Mouse (Mus musculus) spleen, adult 2 months (tissue): ENCODE data around the gene 2810006K23Rik.

ENCODE experiments used
- CTCF ChIP-seq: fragments of 200-500 bp; IDR thresholded peaks from 2 replicates; pipeline ENCODE4 v1.5.1; 2011; ENCODE audit warnings: mild to moderate bottlenecking, inconsistent platforms; ENCODE audit not compliant: insufficient read depth, insufficient read length, insufficient replicate concordance; ENCODE audit errors: extremely low read depth
- POLR2A ChIP-seq: fragments of 200-500 bp; IDR thresholded peaks from 2 replicates; pipeline ENCODE4 v1.6.1; 2011; ENCODE audit warnings: low read depth, low read length, inconsistent platforms

DNA sequence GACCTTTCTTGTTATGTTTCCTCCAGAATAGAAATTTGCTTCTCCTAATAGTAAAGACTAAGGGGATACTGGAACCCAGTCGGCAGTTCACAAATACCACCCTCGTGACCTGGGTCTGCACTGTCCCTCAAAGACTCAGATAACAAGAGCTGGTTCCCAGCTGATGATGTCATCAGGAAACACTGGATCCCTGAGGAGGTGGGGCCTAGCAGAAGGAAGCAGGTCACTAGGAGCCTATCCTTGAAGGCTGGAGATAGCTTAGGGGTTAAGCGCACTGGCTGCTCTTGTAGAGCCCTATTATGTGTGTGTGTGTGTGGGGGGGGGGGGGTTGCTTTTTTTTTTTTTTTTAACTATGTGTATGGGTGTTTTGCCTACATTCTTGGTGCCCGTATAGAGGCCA lies 27.8 kb upstream of the 2810006K23Rik start:
- TF ChIP-seq POLR2A, result no peak
- no peak for TF ChIP-seq CTCF
